ENCODE assay signal across 14 mouse cellular contexts in genomic region chr14:122375070-122375811, GRCm38 (mm10).
DNase-seq lines count a peak whose midpoint lies in the region; ATAC-seq and TF ChIP-seq lines count a peak whose summit lies in the region.
"Had no signal": no experiment of that assay in that cellular context is flagged by ENCODE, and none has a peak within 500 bp of the region (broad histone marks: within the 10 kb centered on the region; RNA-seq: fewer than 3 reads in every experiment).

No protein-coding gene starts in this region.

- H3K4me2 ChIP-seq in forebrain, embryonic 16.5 days (ENCODE audit: low read length) = no peak overlapping the region
- H3K4me2 ChIP-seq: limb, embryonic 15.5 days had no signal

- DNase-seq in midbrain, embryonic 10.5 days (ENCODE audit: low spot score) = peak; percentile 40
- no peak for DNase-seq in gastrocnemius, adult 2 months
- no peak for DNase-seq in kidney, adult 9 months
- DNase-seq: gastrocnemius, postnatal 10 days; kidney, adult 8-10 months; lung, adult 2 months had no signal

- H3K9me3 ChIP-seq in E14TG2a.4 (ENCODE audit: low read length) (no peaks in the 10 kb centered on the region), ES-Bruce4 (replicated peaks; ENCODE audit: control insufficient read depth, insufficient read depth, low read length, poor library complexity, severe bottlenecking) (no peaks in the 10 kb centered on the region)
- H3K9me3 ChIP-seq in forebrain, embryonic 16.5 days (ENCODE audit: control insufficient read depth, low read length) = no peaks in the 10 kb centered on the region
- H3K9me3 ChIP-seq in midbrain, embryonic 10.5 days (replicated peaks) = no peaks in the 10 kb centered on the region
- H3K9me3 ChIP-seq: heart, embryonic 12.5 days; limb, embryonic 15.5 days had no signal

- no peak for ATAC-seq in forebrain, embryonic 16.5 days
- ATAC-seq in granulocyte monocyte progenitor cell, adult 5-6 weeks (replicated peaks; ENCODE audit: poor library complexity, severe bottlenecking) = no peak

- TF ChIP-seq EP300 in ES-Bruce4 (IDR thresholded peaks at IDR 0.05; ENCODE audit: insufficient read depth, low read depth, low read length) = no peak

- H3K4me1 ChIP-seq in E14TG2a.4 (replicated peaks; ENCODE audit: low read depth, low read length) = peaks cover 65% of the 10 kb centered on the region
- H3K4me1 ChIP-seq in ES-Bruce4 (ENCODE audit: control insufficient read depth, insufficient read depth, low read length) = peaks cover 2% of the 10 kb centered on the region
- H3K4me1 ChIP-seq in forebrain, embryonic 16.5 days (replicated peaks; ENCODE audit: control insufficient read depth, insufficient read depth, low read length) = peaks cover 5% of the 10 kb centered on the region
- peaks cover 66% of the 10 kb centered on the region for H3K4me1 ChIP-seq in midbrain, embryonic 10.5 days
- H3K4me1 ChIP-seq: limb, embryonic 15.5 days had no signal

- no peak overlapping the region for H3K9ac ChIP-seq in ES-Bruce4 (ENCODE audit: low read depth, poor library complexity, severe bottlenecking)
- no peak overlapping the region for H3K9ac ChIP-seq in forebrain, embryonic 16.5 days (replicated peaks; ENCODE audit: low read depth, low read length)
- H3K9ac ChIP-seq: heart, embryonic 12.5 days; limb, embryonic 15.5 days had no signal

- H3K4me3 ChIP-seq in E14TG2a.4 (replicated peaks; ENCODE audit: low read length) = 0 out of 2 replicates have a peak overlapping the region, but pooled peaks have one; percentile 37
- H3K4me3 ChIP-seq in ES-Bruce4 (ENCODE audit: low read depth, low read length) = no peak overlapping the region
- H3K4me3 ChIP-seq in forebrain, embryonic 16.5 days (replicated peaks; ENCODE audit: low read length) = no peak overlapping the region
- peak overlapping the region; percentile 26 for H3K4me3 ChIP-seq in midbrain, embryonic 10.5 days
- no peak overlapping the region for H3K4me3 ChIP-seq in gastrocnemius, adult 2 months
- H3K4me3 ChIP-seq: heart, embryonic 12.5 days; left cerebral cortex, adult 2 months; limb, embryonic 15.5 days; myocyte had no signal

- intact Hi-C loops in gastrocnemius, adult 2 months (cut with DNase I) = no loop called here

- H3K27ac ChIP-seq in ES-Bruce4 (ENCODE audit: insufficient read depth, low read length) = 0 out of 2 replicates have a peak overlapping the region, but pooled peaks have one; percentile 36
- peak overlapping the region; percentile 49 for H3K27ac ChIP-seq in forebrain, embryonic 16.5 days (ENCODE audit: low read length)
- H3K27ac ChIP-seq in midbrain, embryonic 10.5 days (replicated peaks) = peak overlapping the region; percentile 79
- H3K27ac ChIP-seq in gastrocnemius, adult 2 months = no peak overlapping the region
- H3K27ac ChIP-seq: left cerebral cortex, adult 2 months; limb, embryonic 15.5 days had no signal

- H3K27me3 ChIP-seq in E14TG2a.4 (ENCODE audit: insufficient read depth, low read length) (no peaks in the 10 kb centered on the region), ES-Bruce4 (ENCODE audit: control insufficient read depth, insufficient read depth, low read length, poor library complexity, severe bottlenecking) (no peaks in the 10 kb centered on the region; the same call in 1 of the 2 replicates)
- H3K27me3 ChIP-seq in forebrain, embryonic 16.5 days (replicated peaks; ENCODE audit: control insufficient read depth, insufficient read depth, low read length) = peaks cover 7% of the 10 kb centered on the region
- peaks cover 95% of the 10 kb centered on the region for H3K27me3 ChIP-seq in midbrain, embryonic 10.5 days (ENCODE audit: low read depth, poor library complexity, severe bottlenecking)
- H3K27me3 ChIP-seq: heart, embryonic 12.5 days had no signal

- no peaks in the 10 kb centered on the region for H3K36me3 ChIP-seq in E14TG2a.4 (ENCODE audit: insufficient read depth, low read length)
- H3K36me3 ChIP-seq in ES-Bruce4 (ENCODE audit: control insufficient read depth, insufficient read depth, low read length, poor library complexity, severe bottlenecking) = no peaks in the 10 kb centered on the region
- H3K36me3 ChIP-seq in forebrain, embryonic 16.5 days (ENCODE audit: control insufficient read depth, insufficient read depth) = no peaks in the 10 kb centered on the region
- no peaks in the 10 kb centered on the region for H3K36me3 ChIP-seq in midbrain, embryonic 10.5 days
- H3K36me3 ChIP-seq: heart, embryonic 12.5 days; limb, embryonic 15.5 days had no signal

- WGBS in forebrain, embryonic 16.5 days = 48% methylated on average over 12 of the region's 12 CpGs
- 18% methylated on average over 12 of the region's 12 CpGs for WGBS in midbrain, embryonic 10.5 days

- TF ChIP-seq CTCF in E14TG2a.4 (conservative IDR thresholded peaks at IDR 0.05; ENCODE audit: low read length) (no peak), ES-Bruce4 (IDR thresholded peaks at IDR 0.05; ENCODE audit: low read depth, low read length) (no peak)
- no peak for TF ChIP-seq CTCF in gastrocnemius, adult 2 months (IDR thresholded peaks at IDR 0.05)

- TF ChIP-seq POLR2A in ES-Bruce4 (IDR thresholded peaks at IDR 0.05; ENCODE audit: insufficient read depth, low read length) = no peak

Comparison
In these comparisons a context has a peak if more than half of its experiments do, and no peak if none do; other contexts are left out.
1. H3K4me3 ChIP-seq: peak in E14TG2a.4 (single experiment) and midbrain, embryonic 10.5 days (single experiment); none in ES-Bruce4 (single experiment), forebrain, embryonic 16.5 days (single experiment) and gastrocnemius, adult 2 months (single experiment).